Mouse (Mus musculus) ES-E14 (cell line): ENCODE measurements around the gene Haus8. TPM values are rescaled to one million over a fixed set of nuclear protein-coding genes. Genes with fewer than 3 reads are reported as not detected.

Source experiments
- DNase-seq: peaks from one replicate; pipeline ENCODE4 v3.0.0-alpha.2; 2013; ENCODE audit warnings: low read depth, low spot score
- H3K27ac ChIP-seq: 2 replicates; pipeline ENCODE4 v1.5.1; 2012; ENCODE audit warnings: low read depth, mild to moderate bottlenecking, low read length, moderate library complexity, mixed read lengths; ENCODE audit not compliant: poor library complexity, insufficient read depth, severe bottlenecking
- H3K36me3 ChIP-seq: 2 replicates; pipeline ENCODE4 v1.6.1; 2012; ENCODE audit warnings: mild to moderate bottlenecking, low read length, moderate library complexity, mixed read lengths; ENCODE audit not compliant: control insufficient read depth, poor library complexity, insufficient read depth, severe bottlenecking
- H3K4me1 ChIP-seq, 2 experiments: fragments of 150-350 bp in 1 of 2; sonication (generic) in 1 of 2; 2 replicates each; pipeline ENCODE4 v1.6.1; 2012; ENCODE audit warnings: low read length in 2 of 2, mild to moderate bottlenecking in 1 of 2, mixed read lengths in 1 of 2; ENCODE audit not compliant: control insufficient read depth in 2 of 2, insufficient read depth in 2 of 2, poor library complexity in 1 of 2
- H3K4me3 ChIP-seq, 2 experiments: fragments of 150-350 bp in 1 of 2; sonication (generic) in 1 of 2; 2 replicates each; pipeline ENCODE4 v1.5.1; 2012; ENCODE audit warnings: low read length in 2 of 2, low read depth in 1 of 2, mild to moderate bottlenecking in 1 of 2, mixed read lengths in 1 of 2; ENCODE audit not compliant: insufficient read depth in 1 of 2, poor library complexity in 1 of 2, severe bottlenecking in 1 of 2
- H3K9ac ChIP-seq: 2 replicates; pipeline ENCODE4 v1.6.1; 2012; ENCODE audit warnings: low read depth, mild to moderate bottlenecking, low read length, mixed read lengths; ENCODE audit not compliant: poor library complexity, insufficient read depth, severe bottlenecking
- H3K9me3 ChIP-seq: fragments of 150-350 bp; sonication (generic); 2 replicates; pipeline ENCODE4 v1.6.1; 2012; ENCODE audit warnings: low read depth, mild to moderate bottlenecking, low read length; ENCODE audit not compliant: control insufficient read depth, insufficient read depth
- CHD2 ChIP-seq: IDR thresholded peaks from 2 replicates; pipeline ENCODE4 v1.6.1; 2014; ENCODE audit warnings: mild to moderate bottlenecking, low read depth, low read length, inconsistent platforms
- HCFC1 ChIP-seq: IDR thresholded peaks from 2 replicates; pipeline ENCODE4 v1.6.1; 2012; ENCODE audit warnings: low read length, inconsistent platforms, borderline replicate concordance; ENCODE audit not compliant: insufficient read depth
- MAFK ChIP-seq: IDR thresholded peaks from 2 replicates; pipeline ENCODE4 v1.6.1; 2014; ENCODE audit warnings: mild to moderate bottlenecking, low read depth, low read length, inconsistent platforms; ENCODE audit not compliant: insufficient read depth
- ZC3H11A ChIP-seq: IDR thresholded peaks from 2 replicates; pipeline ENCODE4 v1.6.1; 2012; ENCODE audit warnings: low read depth, mild to moderate bottlenecking, inconsistent platforms, low read length, borderline replicate concordance
- ZNF384 ChIP-seq: IDR thresholded peaks from 2 replicates; pipeline ENCODE4 v1.6.1; 2012; ENCODE audit warnings: low read depth, low read length, inconsistent platforms
- in situ Hi-C, 2 experiments: fragments of 600-800 bp; cut with MboI; formaldehyde crosslinking; loops; one replicate each; pipeline ENCODE4 v1.15.1; 2025; ENCODE audit warnings: low sequenced_read_pairs in 2 of 2, inconsistent platforms in 1 of 2; ENCODE audit not compliant: unreplicated experiment in 2 of 2
- total RNA-seq: library from RNA; depleted of rRNA; stranded (reverse); fragments of 300-350 nt; gene quantifications from 2 replicates; pipeline ENCODE4 v1.2.3, GENCODE M21; 2012

Gene Haus8
- total RNA-seq, 1 experiment = 39.3 TPM

DNA sequence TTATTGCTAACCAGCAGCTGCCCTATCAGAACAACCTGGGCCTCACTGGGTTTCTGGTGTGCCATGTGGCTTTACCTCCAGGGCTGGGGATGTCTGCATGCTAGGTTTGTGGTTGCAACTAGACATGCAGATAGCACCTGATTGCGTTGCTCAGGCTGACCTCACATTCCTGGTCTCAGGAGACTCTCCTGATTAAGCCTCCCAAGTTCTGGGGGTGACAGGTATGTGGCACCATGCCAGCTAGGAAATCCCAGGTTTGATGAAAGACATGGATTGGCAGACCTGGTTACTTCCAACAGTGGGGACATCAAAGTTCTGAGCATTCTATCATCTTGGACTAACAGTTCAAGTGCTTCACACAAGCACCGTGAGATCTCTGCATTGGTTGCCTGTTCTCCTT is 5.0 kb downstream of the Haus8 start:
- no peak for DNase-seq
- in situ Hi-C loops = loop anchor here in 1 of 2 experiments (5.0 kb wide), 1 partner anchor 475 kb away; no protein-coding TSS in a partner anchor
- H3K36me3 ChIP-seq = no peaks in the 10 kb centered on the region

DNA sequence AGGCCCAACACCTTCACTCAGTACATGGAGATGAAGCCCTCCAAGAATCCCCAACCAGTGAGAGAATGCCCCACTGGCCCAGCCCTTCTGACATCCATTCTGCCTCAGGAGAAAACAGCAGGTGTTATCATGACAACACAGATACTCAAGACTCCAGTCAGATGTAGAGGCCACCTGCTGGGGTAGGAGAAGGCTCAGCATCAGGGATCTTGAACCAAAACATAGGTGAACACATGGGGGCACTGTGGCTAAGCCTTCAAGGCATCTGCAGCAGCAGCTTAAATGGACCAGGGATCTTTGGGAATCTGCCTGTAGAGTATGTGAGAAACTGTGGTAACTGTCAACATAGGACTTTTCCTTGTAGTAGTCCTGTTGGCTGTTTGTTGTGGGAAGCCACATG is 11.5 kb downstream of the Haus8 start:
- Histone ChIP-seq H3K27ac (no peak overlapping the region), H3K9me3 (no peaks in the 10 kb centered on the region), H3K4me3 (no peak overlapping the region), H3K9ac (no peak overlapping the region), H3K36me3 (peaks cover 8% of the 10 kb centered on the region; the same call in 1 of the 2 replicates), H3K4me1 (no peaks in the 10 kb centered on the region)
- in situ Hi-C loops = no loop called here
- TF ChIP-seq CHD2 (no peak), MAFK (no peak), ZNF384 (no peak), ZC3H11A (no peak), HCFC1 (no peak)
- peak; percentile 51 for DNase-seq

More for the DNA sequence above, 5.0 kb downstream of the Haus8 start:
- no peak overlapping the region for H3K9ac ChIP-seq
- no peak overlapping the region for H3K4me3 ChIP-seq
- H3K27ac ChIP-seq = no peak overlapping the region
- peaks cover 0 to 3% of the 10 kb centered on the region in 2 experiments; a peak in 2 of 4 replicates for H3K4me1 ChIP-seq
- TF ChIP-seq ZNF384 = no peak
- no peak for TF ChIP-seq ZC3H11A
- TF ChIP-seq MAFK = no peak
- TF ChIP-seq HCFC1 = no peak
- TF ChIP-seq CHD2 = no peak
- no peaks in the 10 kb centered on the region for H3K9me3 ChIP-seq

DNA sequence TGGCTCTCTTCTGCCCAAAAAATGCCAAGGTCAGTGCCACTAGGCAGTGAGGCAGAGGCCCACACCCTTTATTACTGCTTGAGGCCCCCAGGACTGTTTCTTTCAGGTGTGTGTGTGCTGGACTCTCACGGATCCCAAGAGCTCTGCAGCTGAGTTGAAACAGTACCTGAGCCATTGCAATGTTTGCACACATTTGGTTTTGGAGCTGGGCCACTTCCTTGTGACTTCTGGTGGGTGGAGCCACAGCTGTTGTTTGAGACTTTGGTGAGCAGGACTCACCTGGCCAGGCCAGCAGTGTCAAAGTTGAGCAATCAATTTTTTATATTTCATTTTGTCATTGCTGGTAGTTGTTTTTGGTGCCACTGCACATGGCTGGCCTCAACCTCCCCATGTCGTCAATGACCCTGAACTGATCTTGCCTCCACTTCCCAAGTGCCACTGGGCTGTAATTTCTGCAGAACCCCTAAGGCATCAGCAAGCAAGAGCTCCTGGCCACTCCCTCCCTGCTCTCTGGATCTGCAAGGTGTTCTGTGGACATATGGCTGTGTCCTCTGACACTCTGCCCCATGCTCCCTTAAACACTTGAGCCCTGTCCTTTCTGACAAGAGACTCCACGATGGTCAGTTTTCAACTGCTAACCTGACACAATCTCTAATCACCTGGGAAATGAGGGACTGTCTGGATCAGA is 16.0 kb downstream of the Haus8 start:
- H3K27ac ChIP-seq = no peak overlapping the region
- no peak overlapping the region for H3K4me3 ChIP-seq
- TF ChIP-seq HCFC1 (no peak), MAFK (no peak), CHD2 (no peak), ZC3H11A (no peak), ZNF384 (no peak)
- peaks cover 8% of the 10 kb centered on the region; the same call in 1 of the 2 replicates for H3K36me3 ChIP-seq
- in situ Hi-C loops = no loop called here
- H3K9ac ChIP-seq = no peak overlapping the region
- no peaks in the 10 kb centered on the region for H3K4me1 ChIP-seq
- DNase-seq = no peak
- H3K9me3 ChIP-seq = no peaks in the 10 kb centered on the region

DNA sequence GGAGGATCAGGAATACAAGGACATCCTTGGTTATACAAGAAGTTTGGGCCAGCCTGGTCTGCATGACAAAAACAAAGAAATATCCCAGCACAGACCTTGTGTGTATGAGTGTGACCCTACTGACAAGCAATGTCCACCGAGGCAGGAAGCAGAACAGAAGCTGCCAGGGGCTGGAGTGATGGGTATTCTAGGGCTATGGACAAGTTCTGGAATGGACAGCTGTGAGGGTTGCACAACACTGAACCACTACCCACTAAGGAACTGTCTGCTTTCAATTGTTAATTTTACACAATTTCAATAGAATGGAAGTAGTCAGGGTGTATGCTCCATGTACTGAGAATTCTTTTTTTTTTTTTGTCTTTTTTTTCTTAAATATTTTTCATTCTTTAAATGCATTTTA is 24.5 kb downstream of the Haus8 start:
- DNase-seq = no peak
- H3K36me3 ChIP-seq = no peaks in the 10 kb centered on the region
- H3K9ac ChIP-seq = no peak overlapping the region
- in situ Hi-C loops = no loop called here
- H3K4me3 ChIP-seq = no peak overlapping the region
- no peaks in the 10 kb centered on the region for H3K9me3 ChIP-seq
- no peaks in the 10 kb centered on the region for H3K4me1 ChIP-seq
- TF ChIP-seq MAFK (no peak), ZNF384 (no peak), HCFC1 (no peak), ZC3H11A (no peak), CHD2 (no peak)
- H3K27ac ChIP-seq = no peak overlapping the region

DNA sequence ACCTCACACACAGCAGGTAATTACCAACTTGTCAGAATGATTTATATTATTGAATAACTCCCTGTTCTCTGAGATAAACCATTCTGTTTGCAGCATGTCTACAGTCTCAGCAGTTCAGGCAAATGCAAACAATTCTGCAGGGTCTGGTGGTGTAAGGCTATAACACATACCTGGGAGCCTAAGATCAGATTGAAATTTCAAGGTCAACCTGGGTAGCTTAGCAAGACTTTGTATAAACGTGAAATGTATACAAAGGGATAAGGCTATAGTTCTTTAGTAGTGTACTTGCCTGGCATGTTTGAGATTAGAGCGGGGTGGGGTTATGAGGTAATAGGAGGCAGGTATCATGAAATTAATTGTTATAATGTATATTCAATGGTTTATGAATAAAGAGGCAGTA is 30.0 kb downstream of the Haus8 start:
- Histone ChIP-seq H3K4me3 (no peak overlapping the region), H3K9me3 (no peaks in the 10 kb centered on the region), H3K27ac (no peak overlapping the region), H3K36me3 (no peaks in the 10 kb centered on the region), H3K4me1 (no peaks in the 10 kb centered on the region), H3K9ac (no peak overlapping the region)
- TF ChIP-seq MAFK = no peak
- TF ChIP-seq HCFC1 = no peak
- TF ChIP-seq CHD2 = no peak
- TF ChIP-seq ZC3H11A = no peak
- no peak for TF ChIP-seq ZNF384
- in situ Hi-C loops = no loop called here
- no peak for DNase-seq
